Mouse (Mus musculus) heart, postnatal 25 days (tissue): Measurements from ENCODE around the gene 1700069L16Rik. TPM values are rescaled to one million over a fixed set of nuclear protein-coding genes. Genes with fewer than 3 reads are reported as not detected.

ENCODE experiments used
- DNase-seq: peaks from one replicate; pipeline ENCODE4 v3.0.0; 2022; ENCODE audit warnings: low spot score
- intact Hi-C: fragments of 180-260 bp; cut with DNase I; formaldehyde crosslinking; loops from one replicate; pipeline ENCODE4 v1.15.1; 2025
- total RNA-seq, 2 experiments: library from RNA; stranded (reverse); gene quantifications; 2 replicates each; pipeline ENCODE4 v1.2.3; 2021

Gene 1700069L16Rik
- total RNA-seq, 2 experiments from 2014 or later, result not detected

GRCm38 (mm10) chr5:113735345-113736112 lies 11.0 kb upstream of the 1700069L16Rik start, which contains the start of gene Ficd:
TSS of gene Ficd (plus strand) at chr5:113735803.
- intact Hi-C loops, result no loop called here
- peak; percentile 89 for DNase-seq

GRCm38 (mm10) chr5:113735023-113735344 lies 10.4 kb upstream of the 1700069L16Rik start:
- DNase-seq, result no peak
- intact Hi-C loops, result no loop called here

GRCm38 (mm10) chr5:113734376-113734775 lies 9.8 kb upstream of the 1700069L16Rik start:
- intact Hi-C loops, result no loop called here
- DNase-seq, result no peak

DNA sequence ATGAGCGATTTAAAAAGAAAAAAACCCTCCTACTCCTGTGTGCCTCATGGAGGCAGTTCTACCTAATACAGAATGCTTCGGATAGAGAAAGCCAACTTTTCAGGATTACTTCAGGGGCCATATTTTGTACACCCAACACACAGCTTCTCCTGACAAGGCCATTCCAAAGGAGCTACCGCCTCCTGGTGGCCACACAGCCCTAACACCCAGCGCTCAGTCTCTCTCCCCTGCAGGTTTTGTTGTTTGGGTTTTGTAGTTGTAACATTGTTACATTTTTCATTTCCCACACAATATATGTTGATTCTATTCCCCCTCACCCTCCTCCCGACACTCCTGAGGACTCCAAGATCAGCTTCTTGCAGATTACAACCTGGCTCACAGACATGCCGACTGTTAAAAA lies 7.6 kb upstream of the 1700069L16Rik start:
- DNase-seq, result no peak
- intact Hi-C loops, result loop anchor here (1.0 to 2.0 kb wide), 2 partner anchors 366 to 823 kb away; no protein-coding TSS in a partner anchor

- DNase-seq, result no peak
- intact Hi-C loops, result no loop called here
Observed at GRCm38 (mm10) chr5:113731174-113731573, 6.6 kb upstream of the 1700069L16Rik start.

DNA sequence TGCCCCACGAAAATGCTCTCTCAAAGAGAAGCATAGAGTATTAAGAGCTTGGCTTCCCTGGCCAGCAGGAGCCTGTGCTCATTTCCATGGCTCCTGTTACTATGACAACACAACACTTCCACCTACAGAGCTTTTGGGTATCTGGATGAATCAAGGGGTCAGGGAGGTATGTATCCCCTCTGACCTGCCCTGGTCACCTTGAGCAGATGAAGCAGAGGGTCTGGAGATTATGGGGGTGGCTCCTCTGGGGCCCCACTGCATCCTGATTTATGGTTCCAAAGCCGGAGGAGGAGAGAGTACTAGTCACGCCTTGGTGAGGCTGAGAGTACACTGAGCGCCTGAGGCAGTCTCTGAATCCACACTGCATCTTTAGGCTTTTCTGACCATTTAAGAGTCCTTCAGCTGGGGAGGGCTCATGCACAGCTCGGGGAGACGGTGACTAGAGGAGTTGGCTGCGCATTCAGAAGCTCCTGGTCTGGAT lies 6.1 kb upstream of the 1700069L16Rik start:
- DNase-seq, result no peak
- intact Hi-C loops, result no loop called here

- intact Hi-C loops, result loop anchor here (10.0 kb wide), 1 partner anchor 174 kb away; no protein-coding TSS in a partner anchor
Observed at GRCm38 (mm10) chr5:113728691-113729090, 4.1 kb upstream of the 1700069L16Rik start.

GRCm38 (mm10) chr5:113728011-113728410 lies 3.4 kb upstream of the 1700069L16Rik start:
- intact Hi-C loops, result loop anchor here (10.0 kb wide), 1 partner anchor 173 kb away; no protein-coding TSS in a partner anchor
- no peak for DNase-seq

More at GRCm38 (mm10) chr5:113728691-113729090, 4.1 kb upstream of the 1700069L16Rik start:
- no peak for DNase-seq

DNA sequence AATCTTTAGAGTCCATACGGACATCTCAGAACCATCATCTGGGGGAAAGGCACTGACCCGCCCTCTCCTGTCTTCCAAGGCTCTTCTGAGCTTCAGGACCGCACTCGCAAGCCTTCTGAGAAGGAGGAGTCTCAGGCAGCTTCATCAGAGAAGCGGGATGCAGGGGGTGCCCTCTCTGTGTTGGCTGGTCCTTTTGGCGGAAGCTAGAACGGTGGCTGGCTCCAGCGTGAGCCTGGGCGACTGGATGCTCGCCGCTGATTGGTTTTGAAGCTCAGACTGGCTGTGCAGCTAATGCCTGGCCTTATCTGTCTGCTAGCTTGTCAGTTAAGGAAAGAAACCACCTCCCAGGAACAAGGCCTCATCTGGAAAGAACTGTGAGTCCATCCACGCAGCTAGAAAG lies 2.7 kb upstream of the 1700069L16Rik start:
- intact Hi-C loops, result loop anchor here (10.0 kb wide), 1 partner anchor 172 kb away; no protein-coding TSS in a partner anchor
- DNase-seq, result no peak

DNA sequence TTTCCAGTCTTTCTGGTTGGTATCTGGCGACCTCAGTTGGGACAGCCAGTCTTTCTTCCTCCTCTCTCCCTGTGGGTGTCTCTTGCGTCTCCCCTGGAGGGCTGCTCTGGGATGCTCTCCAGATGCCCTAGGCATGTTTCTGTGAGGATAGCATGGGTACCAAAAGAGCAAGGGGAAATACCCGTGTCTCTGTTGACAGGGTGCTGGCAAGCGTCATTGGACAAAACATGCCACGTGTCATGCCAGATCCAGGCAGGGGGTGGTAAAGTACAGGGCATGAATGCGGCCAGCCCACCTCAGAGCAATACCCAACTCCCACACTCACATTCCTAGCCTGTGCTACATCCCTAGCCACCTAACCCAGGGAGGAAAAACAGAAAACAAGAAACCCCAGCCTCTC lies 2.0 kb upstream of the 1700069L16Rik start:
- DNase-seq, result no peak
- intact Hi-C loops, result loop anchor here (10.0 kb wide), 1 partner anchor 172 kb away; no protein-coding TSS in a partner anchor

DNA sequence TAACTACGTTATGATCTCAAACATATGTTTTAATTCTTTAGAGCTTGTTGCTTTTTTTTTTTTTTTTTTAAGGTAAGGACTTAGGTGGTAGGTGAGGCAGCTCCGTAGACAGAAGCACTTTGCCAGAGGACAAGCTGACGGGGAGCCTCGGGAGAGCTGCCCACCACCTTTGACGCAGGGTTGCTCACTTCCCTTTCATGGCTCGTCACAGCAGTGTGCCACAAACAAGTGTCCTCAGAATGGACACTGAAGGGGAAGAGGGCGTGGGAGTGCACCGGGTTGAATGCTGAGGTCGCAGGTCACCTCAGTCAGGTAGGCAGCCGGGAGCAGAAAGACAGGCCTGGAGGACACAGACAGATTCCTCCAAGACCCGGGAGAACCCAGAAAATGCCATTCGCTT lies 845 bp upstream of the 1700069L16Rik start:
- intact Hi-C loops, result loop anchor here (10.0 kb wide), 1 partner anchor 171 kb away; no protein-coding TSS in a partner anchor

GRCm38 (mm10) chr5:113723567-113724237 lies 870 bp downstream of the 1700069L16Rik start:
- DNase-seq, result no peak
- intact Hi-C loops, result loop anchor here (1.0 to 10.0 kb wide), 4 partner anchors 141 to 357 kb away; no protein-coding TSS in a partner anchor

More for the DNA sequence above, 845 bp upstream of the 1700069L16Rik start:
- no peak for DNase-seq

DNA sequence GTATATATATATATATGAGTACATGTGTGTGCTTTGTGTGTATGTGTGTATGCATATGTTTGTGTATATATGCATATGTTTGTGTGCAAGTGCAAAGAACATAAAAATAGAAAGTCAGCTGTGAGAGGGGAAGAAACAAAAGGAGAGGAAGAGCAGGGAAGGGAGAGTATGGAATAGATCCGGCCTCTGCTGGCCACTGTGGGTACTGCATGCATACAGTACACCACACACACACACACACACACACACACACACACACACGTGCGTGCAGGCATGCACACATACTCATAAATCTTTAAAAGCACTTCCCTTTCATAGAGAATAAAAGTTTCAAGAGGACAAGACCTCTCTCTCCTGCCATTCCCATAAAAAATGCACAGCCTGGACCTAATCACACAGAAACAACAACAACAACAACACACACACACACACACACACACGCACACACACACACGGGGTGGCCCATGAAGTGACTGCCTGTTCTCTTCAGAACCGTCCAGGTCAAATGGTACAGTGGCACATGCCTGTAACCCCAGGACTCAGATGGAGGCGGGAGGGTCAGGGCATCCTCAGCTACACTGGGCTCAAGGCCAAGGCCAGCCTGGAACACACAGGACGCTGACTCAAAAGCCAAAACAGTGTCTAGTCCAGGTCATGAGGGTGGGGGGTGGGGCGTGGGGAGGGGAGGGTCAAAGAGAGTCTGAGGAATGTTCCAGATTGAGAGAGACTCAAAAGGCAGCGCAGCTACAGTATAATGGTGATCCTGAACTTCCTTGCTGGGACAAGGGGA lies 2.2 kb downstream of the 1700069L16Rik start:
- intact Hi-C loops, result loop anchor here (2.0 to 10.0 kb wide), 2 partner anchors 140 to 168 kb away; no protein-coding TSS in a partner anchor
- no peak for DNase-seq

GRCm38 (mm10) chr5:113719221-113719661 lies 5.3 kb downstream of the 1700069L16Rik start:
- DNase-seq, result no peak
- intact Hi-C loops, result no loop called here

GRCm38 (mm10) chr5:113716581-113717388 lies 7.8 kb downstream of the 1700069L16Rik start:
- no peak for DNase-seq
- intact Hi-C loops, result no loop called here

DNA sequence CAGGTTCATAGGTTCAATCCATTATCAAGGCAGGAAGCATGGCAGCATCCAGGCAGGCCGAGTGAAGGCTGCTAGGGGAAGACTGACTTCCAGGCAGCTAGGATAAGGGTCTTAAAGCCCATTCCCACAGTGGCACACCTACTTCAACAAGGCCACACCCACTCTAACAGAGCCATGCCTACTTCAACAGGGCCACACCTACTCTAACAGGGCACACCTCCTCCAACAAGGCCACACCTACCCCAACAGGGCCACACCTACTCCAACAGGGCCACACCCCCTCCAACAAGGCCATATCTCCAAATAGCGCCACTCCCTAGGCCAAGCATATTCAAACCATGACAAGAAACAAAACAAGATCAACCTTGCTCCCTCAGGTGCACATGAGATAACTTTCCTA lies 11.7 kb downstream of the 1700069L16Rik start:
- intact Hi-C loops, result no loop called here
- DNase-seq, result no peak

GRCm38 (mm10) chr5:113703803-113704585 lies 20.6 kb downstream of the 1700069L16Rik start:
- DNase-seq, result no peak
- intact Hi-C loops, result loop anchor here (5.0 kb wide), 1 partner anchor 52 kb away; the partner anchor contains the start of gene Cmklr1
